Mouse (Mus musculus): ENCODE measurements around the gene March9. TPM values are rescaled to one million over a fixed set of nuclear protein-coding genes. Genes with fewer than 3 reads are reported as not detected.

The March9 gene
- polyA plus RNA-seq, 1 experiment from 2014 or later: 0.81 TPM

DNA sequence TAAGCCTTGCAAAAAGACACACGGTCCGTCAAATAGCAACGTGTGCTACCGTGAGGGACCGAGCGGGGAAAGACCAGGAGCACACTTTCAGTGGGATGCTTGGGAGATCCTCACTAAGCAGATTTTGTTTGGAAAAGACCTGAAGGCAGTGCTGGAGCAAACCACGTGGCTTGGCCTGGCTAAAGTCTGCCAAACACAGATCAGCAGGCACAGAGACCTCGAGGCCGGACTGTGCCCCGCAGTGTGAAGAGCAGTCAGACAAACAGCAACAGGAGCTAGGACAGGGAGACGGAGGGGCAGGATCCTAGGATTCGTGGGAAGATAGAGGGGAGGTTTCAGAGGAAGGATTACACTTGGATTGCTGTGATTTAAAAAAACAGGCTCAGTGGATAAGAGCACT, 23.7 kb downstream of the March9 start:
- H3K27me3 ChIP-seq (ENCODE audit: control insufficient read depth, insufficient read depth, low read length): no peaks in the 10 kb centered on the region
- no peak for DNase-seq (ENCODE audit: low spot score)
- no peak overlapping the region for H3K4me2 ChIP-seq (replicated peaks; ENCODE audit: low read depth)
- WGBS: 78% methylated on average over 12 of the region's 12 CpGs
- H3K27ac ChIP-seq (replicated peaks): no peak overlapping the region
- no peaks in the 10 kb centered on the region for H3K36me3 ChIP-seq (ENCODE audit: control insufficient read depth, insufficient read depth, low read length)
- TF ChIP-seq CTCF (IDR thresholded peaks at IDR 0.05; ENCODE audit: low read depth) (no peak), EP300 (optimal IDR thresholded peaks at IDR 0.05) (no peak)
- no peak overlapping the region for H3K9ac ChIP-seq (ENCODE audit: low read length)
- H3K4me1 ChIP-seq (replicated peaks; ENCODE audit: control insufficient read depth, insufficient read depth): no peaks in the 10 kb centered on the region; the same call in 1 of the 2 replicates
- no peak overlapping the region for H3K4me3 ChIP-seq (ENCODE audit: low read depth, low read length)
- no peaks in the 10 kb centered on the region for H3K9me3 ChIP-seq (ENCODE audit: control insufficient read depth, low read length)
- no peak for ATAC-seq (ENCODE audit: low FRiP score, low TSS enrichment)

DNA sequence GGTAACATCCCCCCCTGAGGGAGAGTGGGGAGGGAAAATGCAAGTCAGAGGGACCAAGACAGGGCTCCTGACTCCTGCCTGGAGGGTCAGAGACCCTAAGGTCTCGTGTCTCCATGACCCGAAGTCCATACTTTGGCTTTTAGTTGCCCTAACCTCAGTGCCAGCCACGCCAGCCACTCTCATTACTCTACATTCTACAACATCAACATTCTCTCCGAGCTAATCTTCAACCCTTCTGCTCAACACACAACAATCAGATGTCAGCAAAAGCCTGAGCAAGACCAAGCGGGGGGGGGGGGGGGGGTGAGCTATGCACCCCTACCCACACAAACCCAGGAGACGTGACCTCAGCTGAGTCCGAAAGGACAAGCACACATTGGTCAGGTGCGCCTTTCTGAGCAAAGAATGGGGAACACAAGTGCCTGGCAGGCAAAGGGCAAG, 26.7 kb downstream of the March9 start:
- no peak overlapping the region for H3K4me3 ChIP-seq (ENCODE audit: low read depth, low read length)
- H3K27ac ChIP-seq (replicated peaks): no peak overlapping the region
- H3K4me2 ChIP-seq (replicated peaks; ENCODE audit: low read depth): no peak overlapping the region
- no peak overlapping the region for H3K9ac ChIP-seq (ENCODE audit: low read length)
- no peak for ATAC-seq (ENCODE audit: low FRiP score, low TSS enrichment)
- WGBS: 73% methylated on average over 7 of the region's 8 CpGs
- no peak for TF ChIP-seq EP300 (optimal IDR thresholded peaks at IDR 0.05)
- no peak for TF ChIP-seq CTCF (IDR thresholded peaks at IDR 0.05; ENCODE audit: low read depth)
- no peaks in the 10 kb centered on the region for H3K4me1 ChIP-seq (replicated peaks; ENCODE audit: control insufficient read depth, insufficient read depth)
- no peak for DNase-seq (ENCODE audit: low spot score)
- 0 out of 2 replicates have a peak, but pooled peaks cover 2% of the 10 kb centered on the region for H3K36me3 ChIP-seq (ENCODE audit: control insufficient read depth, insufficient read depth, low read length)
- no peaks in the 10 kb centered on the region for H3K9me3 ChIP-seq (ENCODE audit: control insufficient read depth, low read length)
- no peaks in the 10 kb centered on the region for H3K27me3 ChIP-seq (ENCODE audit: control insufficient read depth, insufficient read depth, low read length)

DNA sequence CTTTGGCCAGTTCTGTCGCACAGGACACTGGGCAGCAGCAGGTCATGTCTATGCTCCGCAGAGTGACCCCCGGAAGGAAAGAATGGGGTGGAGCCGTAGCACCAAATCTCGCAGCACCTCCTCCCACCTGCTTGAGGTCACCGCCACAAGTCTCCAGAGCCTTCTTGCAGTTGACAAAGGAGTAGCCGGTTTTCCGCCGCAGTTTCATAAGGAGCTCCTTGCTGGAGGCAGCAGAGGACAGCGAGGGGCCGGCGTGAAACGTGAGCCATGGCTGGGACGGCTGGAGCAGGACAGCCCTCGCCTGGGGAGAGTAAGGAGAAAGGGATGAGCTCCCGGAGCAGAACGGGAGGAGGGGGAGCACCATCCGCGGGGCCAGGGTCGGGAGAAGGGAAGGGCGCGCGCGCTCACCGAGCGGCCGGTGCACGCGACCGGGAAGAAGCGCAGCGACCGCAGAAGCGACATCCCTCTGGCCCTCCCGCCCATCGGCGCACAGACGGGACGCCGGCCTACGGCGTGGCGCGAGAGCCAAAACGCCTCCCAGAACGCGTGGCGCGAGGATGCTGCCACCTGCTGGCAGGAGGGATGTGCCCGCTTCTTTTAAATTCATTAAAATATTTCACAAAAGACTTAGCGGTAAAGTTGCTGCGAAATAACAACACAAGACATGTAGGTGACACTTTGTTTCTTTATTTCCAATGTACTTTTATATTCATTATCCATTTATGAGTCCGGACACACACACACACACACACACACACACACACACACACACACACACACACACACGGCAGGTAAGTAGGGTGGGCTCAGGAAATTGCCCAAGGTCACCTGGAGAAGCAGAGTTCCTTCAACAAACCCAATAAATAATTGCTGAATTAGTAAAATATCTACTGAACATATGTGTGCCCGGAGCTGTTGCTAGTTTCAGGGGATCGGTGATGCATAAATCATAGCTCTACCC, 29.4 kb downstream of the March9 start, which contains the start of gene Tsfm:
Gene Tsfm (minus strand): TSS at position 505 of the 961 bp plus-strand sequence.
- H3K9me3 ChIP-seq (ENCODE audit: control insufficient read depth, low read length): no peaks in the 10 kb centered on the region
- peak within 1 kb of the TSS; percentile 81 for H3K9ac ChIP-seq (ENCODE audit: low read length)
- TF ChIP-seq EP300 (optimal IDR thresholded peaks at IDR 0.05) (no peak), CTCF (IDR thresholded peaks at IDR 0.05; ENCODE audit: low read depth) (peak; percentile 97)
- peak within 1 kb of the TSS; percentile 77 for H3K4me2 ChIP-seq (replicated peaks; ENCODE audit: low read depth)
- H3K36me3 ChIP-seq (ENCODE audit: control insufficient read depth, insufficient read depth, low read length): peaks cover 6% of the 10 kb centered on the region; the same call in 1 of the 2 replicates
- ATAC-seq (ENCODE audit: low FRiP score, low TSS enrichment): peak; percentile 85
- WGBS: 6% methylated on average over 55 of the region's 56 CpGs
- no peaks in the 10 kb centered on the region for H3K27me3 ChIP-seq (ENCODE audit: control insufficient read depth, insufficient read depth, low read length)
- peak; percentile 92 for DNase-seq (ENCODE audit: low spot score)
- H3K4me1 ChIP-seq (replicated peaks; ENCODE audit: control insufficient read depth, insufficient read depth): no peaks in the 10 kb centered on the region
- H3K27ac ChIP-seq (replicated peaks): peak within 1 kb of the TSS; percentile 73
- H3K4me3 ChIP-seq (ENCODE audit: low read depth, low read length): peak within 1 kb of the TSS; percentile 85

DNA sequence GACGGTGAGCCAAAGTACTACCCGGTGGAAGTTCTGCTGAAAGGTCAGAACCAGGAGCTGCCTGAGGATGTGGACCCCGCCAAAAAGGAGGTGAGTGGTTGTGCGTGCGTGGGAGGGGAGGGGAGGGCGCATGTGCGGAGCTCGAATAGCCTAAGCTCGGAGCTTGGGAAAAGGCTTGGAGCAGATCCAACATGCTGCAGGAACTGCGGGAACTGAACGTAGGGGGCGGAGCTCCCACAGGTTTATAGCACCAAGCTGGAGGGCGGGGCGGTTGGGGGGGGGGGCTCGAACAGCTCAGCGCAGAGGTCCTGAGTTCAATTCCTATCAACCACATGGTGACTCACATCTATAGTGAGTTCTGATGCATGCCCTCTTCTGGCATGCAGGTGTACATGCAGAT, 41.6 kb downstream of the March9 start:
- no peak for TF ChIP-seq EP300 (optimal IDR thresholded peaks at IDR 0.05)
- 0 out of 2 replicates have a peak, but pooled peaks have one; percentile 10 for TF ChIP-seq CTCF (IDR thresholded peaks at IDR 0.05; ENCODE audit: low read depth)
- Histone ChIP-seq H3K9ac (ENCODE audit: low read length) (no peak overlapping the region), H3K36me3 (ENCODE audit: control insufficient read depth, insufficient read depth, low read length) (peaks cover 5% of the 10 kb centered on the region; the same call in 1 of the 2 replicates), H3K4me1 (replicated peaks; ENCODE audit: control insufficient read depth, insufficient read depth) (no peaks in the 10 kb centered on the region), H3K27ac (replicated peaks) (no peak overlapping the region), H3K4me2 (replicated peaks; ENCODE audit: low read depth) (no peak overlapping the region), H3K4me3 (ENCODE audit: low read depth, low read length) (no peak overlapping the region), H3K27me3 (ENCODE audit: control insufficient read depth, insufficient read depth, low read length) (no peaks in the 10 kb centered on the region), H3K9me3 (ENCODE audit: control insufficient read depth, low read length) (no peaks in the 10 kb centered on the region)
- WGBS: 69% methylated on average over 16 of the region's 16 CpGs
- no peak for ATAC-seq (ENCODE audit: low FRiP score, low TSS enrichment)
- no peak for DNase-seq (ENCODE audit: low spot score)

DNA sequence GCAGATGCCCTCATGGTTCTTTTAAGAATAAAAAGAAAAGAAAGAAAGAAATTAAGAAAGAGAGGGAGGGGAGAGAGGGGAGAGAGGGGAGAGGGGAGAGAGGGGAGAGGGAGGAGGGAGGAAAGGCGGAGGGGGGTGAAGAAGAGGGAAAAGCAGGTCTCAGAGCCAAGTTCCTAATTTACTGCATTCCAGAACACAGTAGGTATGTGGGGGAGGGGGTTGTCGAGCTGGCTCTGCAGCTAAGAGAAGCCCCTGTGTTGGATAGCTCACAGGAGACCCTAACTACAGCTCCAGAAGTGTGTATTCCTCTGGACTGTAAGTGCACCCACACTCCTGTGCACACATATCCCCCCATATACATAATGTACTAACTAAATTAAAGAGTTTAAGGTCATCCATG, 42.9 kb downstream of the March9 start:
- TF ChIP-seq CTCF (IDR thresholded peaks at IDR 0.05; ENCODE audit: low read depth): no peak
- no peak for TF ChIP-seq EP300 (optimal IDR thresholded peaks at IDR 0.05)
- 20% methylated on average over 2 of the region's 2 CpGs for WGBS
- DNase-seq (ENCODE audit: low spot score) (no peak), ATAC-seq (ENCODE audit: low FRiP score, low TSS enrichment) (no peak)
- no peak overlapping the region for H3K27ac ChIP-seq (replicated peaks)
- no peak overlapping the region for H3K4me3 ChIP-seq (ENCODE audit: low read depth, low read length)
- H3K9ac ChIP-seq (ENCODE audit: low read length): no peak overlapping the region
- H3K9me3 ChIP-seq (ENCODE audit: control insufficient read depth, low read length): no peaks in the 10 kb centered on the region
- H3K4me1 ChIP-seq (replicated peaks; ENCODE audit: control insufficient read depth, insufficient read depth): no peaks in the 10 kb centered on the region
- no peak overlapping the region for H3K4me2 ChIP-seq (replicated peaks; ENCODE audit: low read depth)
- H3K27me3 ChIP-seq (ENCODE audit: control insufficient read depth, insufficient read depth, low read length): no peaks in the 10 kb centered on the region
- H3K36me3 ChIP-seq (ENCODE audit: control insufficient read depth, insufficient read depth, low read length): no peaks in the 10 kb centered on the region; the same call in 1 of the 2 replicates

DNA sequence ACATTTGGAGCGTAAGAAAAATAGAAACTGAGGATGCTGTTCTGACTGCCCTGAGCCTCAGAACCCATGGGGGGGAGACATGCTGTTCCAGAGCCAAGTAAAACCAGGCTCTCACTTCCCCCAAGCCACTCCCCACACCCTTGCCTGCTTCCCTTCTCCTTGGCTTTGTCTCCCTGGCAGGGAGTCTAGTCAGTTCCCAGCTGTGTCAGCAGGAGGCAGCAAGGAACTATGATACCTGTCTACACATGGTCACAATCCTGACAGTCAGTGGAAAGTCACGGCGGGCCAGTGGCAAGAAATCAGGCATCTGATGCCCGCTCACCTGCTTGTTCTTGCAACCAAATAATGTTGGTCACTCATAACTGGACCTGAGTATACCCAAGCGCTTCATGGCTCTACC, 43.5 kb downstream of the March9 start:
- H3K4me3 ChIP-seq (ENCODE audit: low read depth, low read length): no peak overlapping the region
- no peak overlapping the region for H3K9ac ChIP-seq (ENCODE audit: low read length)
- no peaks in the 10 kb centered on the region for H3K36me3 ChIP-seq (ENCODE audit: control insufficient read depth, insufficient read depth, low read length)
- H3K4me1 ChIP-seq (replicated peaks; ENCODE audit: control insufficient read depth, insufficient read depth): no peaks in the 10 kb centered on the region
- 45% methylated on average over 5 of the region's 5 CpGs for WGBS
- ATAC-seq (ENCODE audit: low FRiP score, low TSS enrichment) (peak; percentile 59; the same call in 1 of the 2 replicates), DNase-seq (ENCODE audit: low spot score) (peak; percentile 71)
- no peaks in the 10 kb centered on the region for H3K9me3 ChIP-seq (ENCODE audit: control insufficient read depth, low read length)
- H3K4me2 ChIP-seq (replicated peaks; ENCODE audit: low read depth): no peak overlapping the region
- no peaks in the 10 kb centered on the region for H3K27me3 ChIP-seq (ENCODE audit: control insufficient read depth, insufficient read depth, low read length)
- H3K27ac ChIP-seq (replicated peaks): no peak overlapping the region
- TF ChIP-seq EP300 (optimal IDR thresholded peaks at IDR 0.05): no peak
- TF ChIP-seq CTCF (IDR thresholded peaks at IDR 0.05; ENCODE audit: low read depth): peak; percentile 71

Other genes starting within 250 kb of the March9 start
- gene Atp23, start 158.8 kb downstream of the March9 start, polyA plus RNA-seq (2015; fragmentation: Nextera tagmentation; extraction: Ambion mirVana): 9.1 and 10.3 TPM in 2 replicates
- 29.1 and 33.0 TPM in 2 replicates for gene Ctdsp2, start 81.5 kb downstream of the March9 start, polyA plus RNA-seq (2015; fragmentation: Nextera tagmentation; extraction: Ambion mirVana)
- 10.7 and 12.3 TPM in 2 replicates for gene Avil, start 59.5 kb downstream of the March9 start, polyA plus RNA-seq (2015; fragmentation: Nextera tagmentation; extraction: Ambion mirVana)
- gene Tsfm, start 29.3 kb downstream of the March9 start, polyA plus RNA-seq (2015; fragmentation: Nextera tagmentation; extraction: Ambion mirVana): 58.9 and 61.3 TPM in 2 replicates
- gene Mettl1, start 18.8 kb downstream of the March9 start, polyA plus RNA-seq (2015; fragmentation: Nextera tagmentation; extraction: Ambion mirVana): 32.4 and 36.8 TPM in 2 replicates
- 1.2 and 1.3 TPM in 2 replicates for gene Eef1akmt3, start 18.7 kb downstream of the March9 start, polyA plus RNA-seq (2015; fragmentation: Nextera tagmentation; extraction: Ambion mirVana)
- 0.13 TPM in 1 of 2 replicates, not detected in the other for gene Cyp27b1, start 11.9 kb downstream of the March9 start, polyA plus RNA-seq (2015; fragmentation: Nextera tagmentation; extraction: Ambion mirVana)
- gene Cdk4, start 3.4 kb upstream of the March9 start, polyA plus RNA-seq (2015; fragmentation: Nextera tagmentation; extraction: Ambion mirVana): 469 and 472 TPM in 2 replicates
- gene Tspan31, start 10.1 kb upstream of the March9 start, polyA plus RNA-seq (2015; fragmentation: Nextera tagmentation; extraction: Ambion mirVana): 82.8 and 87.7 TPM in 2 replicates
- 0.04 and 0.08 TPM in 2 replicates for gene Agap2, start 15.1 kb upstream of the March9 start, polyA plus RNA-seq (2015; fragmentation: Nextera tagmentation; extraction: Ambion mirVana)
- 81.9 and 82.0 TPM in 2 replicates for gene Os9, start 60.9 kb upstream of the March9 start, polyA plus RNA-seq (2015; fragmentation: Nextera tagmentation; extraction: Ambion mirVana)
- 45.9 and 65.4 TPM in 2 replicates for gene B4galnt1, start 105.0 kb upstream of the March9 start, polyA plus RNA-seq (2015; fragmentation: Nextera tagmentation; extraction: Ambion mirVana)
- gene Slc26a10, start 120.5 kb upstream of the March9 start, polyA plus RNA-seq (2015; fragmentation: Nextera tagmentation; extraction: Ambion mirVana): 0.70 and 0.76 TPM in 2 replicates
- gene Arhgef25, start 129.9 kb upstream of the March9 start, polyA plus RNA-seq (2015; fragmentation: Nextera tagmentation; extraction: Ambion mirVana): 25.3 and 29.7 TPM in 2 replicates
- gene Dtx3, start 135.5 kb upstream of the March9 start, polyA plus RNA-seq (2015; fragmentation: Nextera tagmentation; extraction: Ambion mirVana): 27.8 and 32.9 TPM in 2 replicates
- 23.2 and 26.0 TPM in 2 replicates for gene Pip4k2c, start 151.4 kb upstream of the March9 start, polyA plus RNA-seq (2015; fragmentation: Nextera tagmentation; extraction: Ambion mirVana)
- 2.2 and 2.3 TPM in 2 replicates for gene Kif5a, start 203.2 kb upstream of the March9 start, polyA plus RNA-seq (2015; fragmentation: Nextera tagmentation; extraction: Ambion mirVana)
- gene Dctn2, start 206.2 kb upstream of the March9 start, polyA plus RNA-seq (2015; fragmentation: Nextera tagmentation; extraction: Ambion mirVana): 134 and 147 TPM in 2 replicates
- 8.5 and 8.9 TPM in 2 replicates for gene Mbd6, start 228.8 kb upstream of the March9 start, polyA plus RNA-seq (2015; fragmentation: Nextera tagmentation; extraction: Ambion mirVana)